Mouse (Mus musculus): ENCODE measurements around the gene Sirpb1c. TPM values are rescaled to one million over a fixed set of nuclear protein-coding genes. Genes with fewer than 3 reads are reported as not detected.

The Sirpb1c gene
- polyA plus RNA-seq (2015; fragmentation: Nextera tagmentation; extraction: Ambion mirVana): 6.3 and 7.1 TPM in 2 replicates

DNA sequence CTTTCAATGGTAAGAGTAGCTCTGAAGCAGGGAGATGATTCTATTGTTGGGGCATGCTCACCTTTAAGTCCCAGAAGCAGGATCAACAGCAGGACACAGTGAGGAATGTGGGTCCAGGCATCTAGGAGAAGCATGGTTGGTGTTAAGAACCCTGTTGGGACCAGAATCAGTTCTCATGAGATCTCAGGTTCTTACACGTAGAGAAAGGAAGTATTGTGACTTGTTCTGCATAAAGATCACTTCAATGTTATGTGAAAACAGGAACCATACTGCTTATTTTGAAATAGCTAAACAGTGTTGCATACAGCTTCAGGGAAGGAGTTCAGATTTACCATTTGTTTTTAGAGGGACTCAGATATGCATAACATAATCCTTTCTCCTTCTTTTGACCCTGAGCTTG is at the start of gene Sirpb1c:
TSS of gene Sirpb1c (minus strand) at position 249 of the 400 bp plus-strand sequence.

Other genes starting within 250 kb of the Sirpb1c start
- 2.5 and 3.8 TPM in 2 replicates for gene Gm5150, start 157.9 kb upstream of the Sirpb1c start, polyA plus RNA-seq (2015; fragmentation: Nextera tagmentation; extraction: Ambion mirVana)

Data from spleen, postnatal 0 days (tissue).